Mouse (Mus musculus) MEL (cell line): ENCODE data around the gene Olfr632. TPM values are rescaled to one million over a fixed set of nuclear protein-coding genes. Genes with fewer than 3 reads are reported as not detected.

Experiments used
- DNase-seq: peaks from one replicate; pipeline ENCODE4 v3.0.0; 2011; ENCODE audit warnings: low read depth, low spot score
- H3K27ac ChIP-seq: 2 replicates; pipeline ENCODE4 v1.5.1; 2012; ENCODE audit warnings: low read depth, mild to moderate bottlenecking, control low read depth, low read length, moderate library complexity; ENCODE audit not compliant: control insufficient read depth
- H3K27me3 ChIP-seq, 2 experiments: fragments of 150-350 bp in 1 of 2; sonication (generic) in 1 of 2; 2 replicates each; pipeline ENCODE4 v1.6.1; 2012; ENCODE audit warnings: low read length in 2 of 2, mild to moderate bottlenecking in 2 of 2, improper control_type of control experiment in 1 of 2, moderate library complexity in 1 of 2; ENCODE audit not compliant: insufficient read depth in 2 of 2, control insufficient read depth in 1 of 2
- H3K36me3 ChIP-seq, 2 experiments: 2 replicates each; pipeline ENCODE4 v1.6.1; 2012 to 2014; ENCODE audit warnings: low read length in 2 of 2, improper control_type of control experiment in 1 of 2, inconsistent platforms in 1 of 2, mild to moderate bottlenecking in 1 of 2; ENCODE audit not compliant: insufficient read depth in 2 of 2, control insufficient read depth in 1 of 2
- H3K4me1 ChIP-seq, 2 experiments: fragments of 150-350 bp in 1 of 2; sonication (generic) in 1 of 2; 2 replicates each; pipeline ENCODE4 v1.6.1; 2012; ENCODE audit warnings: low read length in 2 of 2, improper control_type of control experiment in 1 of 2, mild to moderate bottlenecking in 1 of 2; ENCODE audit not compliant: insufficient read depth in 2 of 2, control insufficient read depth in 1 of 2
- H3K4me3 ChIP-seq, 2 experiments: fragments of 150-350 bp in 1 of 2; sonication (generic) in 1 of 2; 2 replicates each; pipeline ENCODE4 v1.5.1; 2012; ENCODE audit warnings: low read depth in 2 of 2, low read length in 2 of 2, mild to moderate bottlenecking in 2 of 2, moderate library complexity in 2 of 2, control low read depth in 1 of 2, improper control_type of control experiment in 1 of 2; ENCODE audit not compliant: control insufficient read depth in 1 of 2, insufficient read depth in 1 of 2
- H3K79me2 ChIP-seq: 2 replicates; pipeline ENCODE4 v1.6.1; 2012; ENCODE audit warnings: mild to moderate bottlenecking, low read length, moderate library complexity; ENCODE audit not compliant: control insufficient read depth, poor library complexity, insufficient read depth
- H3K9ac ChIP-seq: 2 replicates; pipeline ENCODE4 v1.6.1; 2012; ENCODE audit warnings: low read depth, mild to moderate bottlenecking, control low read depth, low read length, moderate library complexity; ENCODE audit not compliant: control insufficient read depth, poor library complexity, severe bottlenecking
- H3K9me3 ChIP-seq: fragments of 150-350 bp; sonication (generic); replicated peaks from 2 replicates; pipeline ENCODE4 v1.6.1; 2012; ENCODE audit warnings: mild to moderate bottlenecking, low read length, improper control_type of control experiment, moderate library complexity; ENCODE audit not compliant: insufficient read depth
- BHLHE40 ChIP-seq: IDR thresholded peaks from 2 replicates; pipeline ENCODE4 v1.6.1; 2012; ENCODE audit warnings: low read depth, mild to moderate bottlenecking, inconsistent platforms, low read length, improper control_type of control experiment, borderline replicate concordance
- CHD1 ChIP-seq: IDR thresholded peaks from 2 replicates; pipeline ENCODE4 v1.6.1; 2012; ENCODE audit warnings: low read depth, mild to moderate bottlenecking, inconsistent platforms, low read length, improper control_type of control experiment
- CTCF ChIP-seq, 3 experiments: IDR thresholded peaks in 2 of 3; conservative IDR thresholded peaks in 1 of 3; 2 replicates each; pipeline ENCODE4 v1.5.1; 2011 to 2012; ENCODE audit warnings: low read length in 3 of 3, low read depth in 2 of 3, mild to moderate bottlenecking in 2 of 3, improper control_type of control experiment in 1 of 3, inconsistent platforms in 1 of 3, mixed read lengths in 1 of 3, moderate library complexity in 1 of 3; ENCODE audit not compliant: control insufficient read depth in 1 of 3, insufficient read depth in 1 of 3, poor library complexity in 1 of 3, severe bottlenecking in 1 of 3
- E2F4 ChIP-seq: IDR thresholded peaks from 2 replicates; pipeline ENCODE4 v1.6.1; 2011; ENCODE audit warnings: low read depth, low read length, improper control_type of control experiment, borderline replicate concordance
- EP300 ChIP-seq, 2 experiments: IDR thresholded peaks; 2 replicates each; pipeline ENCODE4 v1.6.1; 2011; ENCODE audit warnings: improper control_type of control experiment in 2 of 2, low read length in 2 of 2, low read depth in 1 of 2, mild to moderate bottlenecking in 1 of 2
- ETS1 ChIP-seq: IDR thresholded peaks from 2 replicates; pipeline ENCODE4 v1.6.1; 2012; ENCODE audit warnings: low read depth, mild to moderate bottlenecking, inconsistent platforms, low read length, improper control_type of control experiment, moderate library complexity
- GATA1 ChIP-seq: IDR thresholded peaks from 2 replicates; pipeline ENCODE4 v1.6.1; 2011; ENCODE audit warnings: low read depth, low read length, improper control_type of control experiment
- MAZ ChIP-seq: IDR thresholded peaks from 2 replicates; pipeline ENCODE4 v1.6.1; 2012; ENCODE audit warnings: low read depth, mild to moderate bottlenecking, inconsistent platforms, low read length, improper control_type of control experiment
- MXI1 ChIP-seq: IDR thresholded peaks from 2 replicates; pipeline ENCODE4 v1.6.1; 2011; ENCODE audit warnings: mild to moderate bottlenecking, low read depth, low read length, improper control_type of control experiment
- MYB ChIP-seq: IDR thresholded peaks from 2 replicates; pipeline ENCODE4 v1.6.1; 2011; ENCODE audit warnings: mild to moderate bottlenecking, low read depth, low read length, improper control_type of control experiment
- POLR2AphosphoS5 ChIP-seq: IDR thresholded peaks from 2 replicates; pipeline ENCODE4 v1.6.1; 2012; ENCODE audit warnings: low read depth, borderline replicate concordance, mild to moderate bottlenecking, inconsistent platforms, low read length, moderate library complexity, mixed read lengths
- RAD21 ChIP-seq: IDR thresholded peaks from 2 replicates; pipeline ENCODE4 v1.6.1; 2011; ENCODE audit warnings: mild to moderate bottlenecking, low read depth, low read length, improper control_type of control experiment
- SMC3 ChIP-seq: IDR thresholded peaks from 2 replicates; pipeline ENCODE4 v1.6.1; 2011; ENCODE audit warnings: low read depth, low read length, improper control_type of control experiment
- TAL1 ChIP-seq: IDR thresholded peaks from 2 replicates; pipeline ENCODE4 v1.6.1; 2012; ENCODE audit warnings: mild to moderate bottlenecking, inconsistent platforms, low read length, moderate library complexity, mixed read lengths
- TCF12 ChIP-seq: IDR thresholded peaks from 2 replicates; pipeline ENCODE4 v1.6.1; 2014; ENCODE audit warnings: low read depth, mild to moderate bottlenecking, inconsistent platforms, low read length, improper control_type of control experiment, moderate library complexity
- USF1 ChIP-seq: IDR thresholded peaks from 2 replicates; pipeline ENCODE4 v1.6.1; 2014; ENCODE audit warnings: low read depth, mild to moderate bottlenecking, inconsistent platforms, low read length, improper control_type of control experiment, moderate library complexity
- ZC3H11A ChIP-seq: IDR thresholded peaks from 2 replicates; pipeline ENCODE4 v1.6.1; 2012; ENCODE audit warnings: low read depth, mild to moderate bottlenecking, inconsistent platforms, low read length, improper control_type of control experiment
- ZMIZ1 ChIP-seq: IDR thresholded peaks from 2 replicates; pipeline ENCODE4 v1.6.1; 2012; ENCODE audit warnings: low read depth, mild to moderate bottlenecking, inconsistent platforms, low read length, improper control_type of control experiment, moderate library complexity
- ZNF384 ChIP-seq: IDR thresholded peaks from 2 replicates; pipeline ENCODE4 v1.6.1; 2012; ENCODE audit warnings: low read depth, mild to moderate bottlenecking, inconsistent platforms, low read length, improper control_type of control experiment
- polyA plus RNA-seq, 2 experiments: library from polyadenylated mRNA; stranded (reverse) in 1 of 2; unstranded in 1 of 2; fragments of >175 nt in 1 of 2; fragments of >200 nt in 1 of 2; gene quantifications; 2 replicates each; pipeline versions ENCODE4 v1.2.1 to v1.2.4; 2012; ENCODE audit warnings: low replicate concordance in 2 of 2, low read depth in 1 of 2; ENCODE audit not compliant: insufficient read length in 2 of 2, insufficient read depth in 1 of 2, missing spikeins in 1 of 2
- total RNA-seq: library from RNA; depleted of rRNA; stranded (reverse); fragments of 300-350 nt; gene quantifications from 2 replicates; pipeline ENCODE4 v1.2.3, GENCODE M21; 2012

Olfr632 gene
- total and polyA plus RNA-seq, 3 experiments: not detected

- Histone ChIP-seq H3K9me3 (no peaks in the 10 kb centered on the region), H3K27me3 (peaks cover 0 to 2% of the 10 kb centered on the region in 2 experiments; a peak in 2 of 4 replicates), H3K27ac (no peak within 1 kb of the TSS), H3K79me2 (no peaks in the 10 kb centered on the region), H3K4me1 (no peaks in the 10 kb centered on the region), H3K4me3 (no peak within 1 kb of the TSS), H3K36me3 (no peaks in the 10 kb centered on the region), H3K9ac (no peak within 1 kb of the TSS)
- TF ChIP-seq E2F4 (no peak), EP300 (IDR thresholded peaks at IDR 0.05; ENCODE audit: low read depth in 1 of 2, low read length in 2 of 2) (no peak), ETS1 (no peak), TCF12 (no peak), MAZ (no peak), BHLHE40 (no peak), CTCF (IDR thresholded peaks at IDR 0.05 in 2 of 3, conservative IDR thresholded peaks at IDR 0.05 in 1 of 3; ENCODE audit: control insufficient read depth in 1 of 3, insufficient read depth in 1 of 3, low read depth in 2 of 3, low read length in 3 of 3, poor library complexity in 1 of 3, severe bottlenecking in 1 of 3) (no peak), POLR2AphosphoS5 (no peak), GATA1 (no peak), TAL1 (no peak), MXI1 (no peak), MYB (no peak), ZMIZ1 (no peak), ZNF384 (no peak), CHD1 (no peak)
- DNase-seq: no peak
Measured at GRCm38 (mm10) chr7:103928525-103928924, 5.6 kb upstream of the Olfr632 start, which contains the start of gene Olfr631. Gene Olfr631 (plus strand): TSS chr7:103928825.

- TF ChIP-seq SMC3: peak; percentile 96
- peak; percentile 82 for TF ChIP-seq ZC3H11A
- peak; percentile 92 for TF ChIP-seq RAD21
- TF ChIP-seq BHLHE40: no peak
- no peak for TF ChIP-seq USF1
- peak; percentile 82 to 88 (median 87) for TF ChIP-seq CTCF (IDR thresholded peaks at IDR 0.05 in 2 of 3, conservative IDR thresholded peaks at IDR 0.05 in 1 of 3; ENCODE audit: control insufficient read depth in 1 of 3, insufficient read depth in 1 of 3, low read depth in 2 of 3, low read length in 3 of 3, poor library complexity in 1 of 3, severe bottlenecking in 1 of 3)
- no peak for TF ChIP-seq E2F4
- Histone ChIP-seq H3K4me3 (no peak overlapping the region), H3K27ac (no peak overlapping the region), H3K9ac (no peak overlapping the region), H3K9me3 (no peaks in the 10 kb centered on the region), H3K79me2 (no peaks in the 10 kb centered on the region), H3K36me3 (no peaks in the 10 kb centered on the region), H3K27me3 (no peaks in the 10 kb centered on the region), H3K4me1 (no peaks in the 10 kb centered on the region)
- peak; percentile 75 for DNase-seq
Measured at GRCm38 (mm10) chr7:103942730-103943129, 8.6 kb downstream of the Olfr632 start.
